Mouse (Mus musculus) urinary bladder, postnatal 25 days (tissue): Measurements from ENCODE around the gene Otos.

ENCODE experiments used
- DNase-seq: peaks from one replicate; pipeline ENCODE4 v3.0.0; 2022; ENCODE audit warnings: low spot score

The Otos gene

DNA sequence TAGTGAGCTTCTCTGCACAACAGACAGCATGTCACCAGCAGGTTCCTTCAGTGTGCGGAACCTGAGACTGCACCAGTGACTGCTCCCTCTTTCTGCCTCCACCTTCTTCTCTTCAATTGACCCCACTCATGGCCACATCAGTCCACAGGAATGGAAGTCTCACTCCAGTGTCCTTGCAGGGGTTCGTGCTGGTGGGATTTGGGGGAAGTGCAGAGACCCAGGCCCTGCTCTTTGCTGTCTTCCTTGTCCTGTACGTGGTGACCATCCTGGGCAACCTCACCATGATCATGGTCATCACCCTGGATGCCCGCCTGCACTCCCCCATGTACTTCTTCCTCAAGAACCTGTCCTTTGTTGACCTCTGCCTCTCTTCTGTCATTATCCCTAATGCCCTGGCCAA lies 40.9 kb downstream of the Otos start:
- DNase-seq = no peak

- no peak for DNase-seq
Observed at GRCm38 (mm10) chr1:92605482-92605881, 43.2 kb downstream of the Otos start, which contains the start of gene Olfr1410. TSS of gene Olfr1410 (plus strand) at chr1:92605782.

DNA sequence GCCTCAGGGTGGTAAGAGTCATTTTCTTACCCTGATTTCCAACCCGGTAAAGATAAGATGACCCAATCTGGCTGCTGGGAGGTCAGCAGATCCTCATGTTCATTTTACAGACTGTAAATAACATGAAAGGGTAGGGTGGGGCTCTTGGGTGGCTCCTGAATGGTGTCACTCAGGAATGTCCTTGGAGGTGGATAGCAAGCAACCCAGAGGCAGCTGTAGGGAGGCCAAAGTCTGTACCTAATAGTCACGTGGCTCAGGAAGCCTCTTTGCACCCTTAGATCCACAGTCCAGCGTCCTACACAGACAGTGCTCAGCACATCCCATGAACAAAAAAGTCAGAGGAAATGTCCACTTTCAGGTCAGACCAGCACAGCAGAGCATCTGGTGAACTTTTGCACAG lies 52.6 kb downstream of the Otos start:
- no peak for DNase-seq
